In the genomic region with DNA sequence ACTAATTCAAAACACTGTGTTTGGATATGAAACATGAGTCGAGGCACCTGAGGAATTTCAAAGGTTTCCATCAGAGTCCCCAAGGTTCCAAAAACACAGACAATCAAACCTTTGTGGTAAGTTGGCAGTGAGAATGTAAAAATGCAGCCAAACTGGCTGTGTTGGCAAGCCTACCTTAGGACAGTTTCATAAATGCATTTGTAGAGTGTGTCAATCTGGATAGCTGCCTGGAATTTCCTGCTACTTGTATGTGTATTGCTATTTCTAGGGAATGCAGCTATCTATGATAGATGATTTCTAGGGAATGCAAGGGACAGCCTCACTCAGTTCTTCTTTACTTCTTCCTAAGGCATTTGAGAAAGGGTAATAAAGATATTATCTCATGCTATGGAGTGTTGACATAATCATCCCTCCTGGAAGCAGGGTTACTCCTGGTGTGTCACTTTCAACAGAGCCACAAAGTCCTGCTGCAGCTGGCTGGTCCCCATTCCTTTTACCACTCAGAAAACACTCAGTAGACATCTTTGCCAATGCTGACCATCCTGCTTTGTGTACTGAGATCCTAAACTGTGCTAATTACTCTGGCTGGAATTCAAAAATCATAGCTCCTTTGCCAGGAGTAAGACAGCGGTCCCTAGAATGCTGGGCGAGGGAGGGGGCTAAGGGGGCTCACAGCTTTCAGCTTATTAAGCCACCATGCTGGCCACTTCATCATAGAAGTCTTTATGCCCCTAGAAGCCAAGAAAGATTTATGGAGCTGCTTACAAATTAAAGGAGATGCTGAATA, we compare ENCODE assay signal across 10 mouse cellular contexts.
DNase-seq lines count a peak whose midpoint lies in the region; ATAC-seq and TF ChIP-seq lines count a peak whose summit lies in the region.
"Had no signal": no experiment of that assay in that cellular context is flagged by ENCODE, and none has a peak within 500 bp of the region (broad histone marks: within the 10 kb centered on the region; RNA-seq: fewer than 3 reads in every experiment).

No protein-coding gene starts in this region.

- WGBS in limb, embryonic 14.5 days = 40% methylated on average over 3 of the region's 3 CpGs

- H3K27ac ChIP-seq in limb, embryonic 14.5 days (replicated peaks; ENCODE audit: low read depth, low read length) = 0 out of 2 replicates have a peak overlapping the region, but pooled peaks have one; percentile 26
- H3K27ac ChIP-seq: liver, embryonic 13.5 days had no signal

- no peaks in the 10 kb centered on the region for H3K27me3 ChIP-seq in limb, embryonic 14.5 days (ENCODE audit: control insufficient read depth, insufficient read depth, low read length)
- H3K27me3 ChIP-seq: liver, embryonic 13.5 days had no signal

- H3K4me3 ChIP-seq in limb, embryonic 14.5 days (replicated peaks; ENCODE audit: low read length) = no peak overlapping the region
- H3K4me3 ChIP-seq: liver, embryonic 13.5 days had no signal

- intact Hi-C loops in heart, postnatal 36 days (cut with DNase I) = no loop called here

- ATAC-seq in limb, embryonic 14.5 days (ENCODE audit: low FRiP score, low read depth) = 0 out of 2 replicates have a peak, but pooled peaks have one; percentile 19

- no peak overlapping the region for H3K4me2 ChIP-seq in limb, embryonic 14.5 days (replicated peaks; ENCODE audit: low read depth, low read length, severe bottlenecking)
- H3K4me2 ChIP-seq: liver, embryonic 13.5 days had no signal

- peak; percentile 3 for DNase-seq in adrenal gland, postnatal 14 days
- no peak for DNase-seq in adrenal gland, adult 18-20 months (ENCODE audit: low spot score in 2 of 2)
- DNase-seq in left cerebral cortex, adult 9 months (ENCODE audit: low spot score in 2 of 2) = peak; percentile 16 to 23
- no peak for DNase-seq in left cerebral cortex, adult 11 months (ENCODE audit: low spot score)
- peak; percentile 62 for DNase-seq in fibroblast of lung, adult 2 months (ENCODE audit: low read depth)
- peak; percentile 58 for DNase-seq in limb, embryonic 14.5 days (ENCODE audit: low spot score)
- no peak for DNase-seq in heart, postnatal 36 days
- no peak for DNase-seq in heart, adult 18-20 months
- DNase-seq: kidney, adult 11 months; liver, embryonic 13.5 days had no signal

- TF ChIP-seq POLR2A in limb, embryonic 14.5 days (IDR thresholded peaks at IDR 0.05; ENCODE audit: borderline replicate concordance, extremely low read depth, insufficient read depth, insufficient read length) = no peak

- H3K9me3 ChIP-seq in limb, embryonic 14.5 days (ENCODE audit: control insufficient read depth, low read length) = no peaks in the 10 kb centered on the region
- H3K9me3 ChIP-seq: liver, embryonic 13.5 days had no signal

- H3K36me3 ChIP-seq in limb, embryonic 14.5 days (ENCODE audit: control insufficient read depth, insufficient read depth, low read length) = no peaks in the 10 kb centered on the region
- H3K36me3 ChIP-seq: liver, embryonic 13.5 days had no signal

- H3K9ac ChIP-seq in limb, embryonic 14.5 days (ENCODE audit: low read depth, low read length, severe bottlenecking) = no peak overlapping the region
- H3K9ac ChIP-seq: liver, embryonic 13.5 days had no signal

- peaks cover 10% of the 10 kb centered on the region for H3K4me1 ChIP-seq in limb, embryonic 14.5 days (ENCODE audit: control insufficient read depth, insufficient read depth, low read length)
- H3K4me1 ChIP-seq: liver, embryonic 13.5 days had no signal

Comparison
In these comparisons a context has a peak if more than half of its experiments do, and no peak if none do; other contexts are left out.
1. DNase-seq: peak in adrenal gland, postnatal 14 days (single experiment), left cerebral cortex, adult 9 months (2 of 2), fibroblast of lung, adult 2 months (single experiment) and limb, embryonic 14.5 days (single experiment); none in adrenal gland, adult 18-20 months (0 of 2), left cerebral cortex, adult 11 months (single experiment), heart, postnatal 36 days (0 of 2) and heart, adult 18-20 months (0 of 2).